Mouse (Mus musculus) adrenal gland, adult 18-20 months (tissue): ENCODE results near the gene Srebf1. TPM values are rescaled to one million over a fixed set of nuclear protein-coding genes. Genes with fewer than 3 reads are reported as not detected.

ENCODE experiments used
- DNase-seq, 2 experiments: peaks; one replicate each; pipeline ENCODE4 v3.0.0; 2021 to 2022; ENCODE audit warnings: low spot score in 2 of 2
- long read RNA-seq, 2 experiments: library from polyadenylated mRNA; stranded (forward); transcript quantifications; one replicate each; pipeline ENCODE4 v2.0.0; 2021
- total RNA-seq, 2 experiments: library from RNA; stranded (reverse); gene quantifications; 1 replicate in 1 of 2; 2 replicates in 1 of 2; pipeline ENCODE4 v1.2.3; 2021

The Srebf1 gene
- total RNA-seq: 100 to 1,000 TPM; 141 to 185 TPM
- long read RNA-seq, experiment 1, full-length matches to known transcripts: 37 of 190 reads
- long read RNA-seq, experiment 1, partial matches to known transcripts: 34 of 190 reads
- long read RNA-seq, experiment 1, other reads (novel, unspliced or antisense): 119 of 190 reads
- long read RNA-seq, experiment 2, full-length matches to known transcripts: 101 of 369 reads
- long read RNA-seq, experiment 2, partial matches to known transcripts: 130 of 369 reads
- long read RNA-seq, experiment 2, other reads (novel, unspliced or antisense): 138 of 369 reads

DNA sequence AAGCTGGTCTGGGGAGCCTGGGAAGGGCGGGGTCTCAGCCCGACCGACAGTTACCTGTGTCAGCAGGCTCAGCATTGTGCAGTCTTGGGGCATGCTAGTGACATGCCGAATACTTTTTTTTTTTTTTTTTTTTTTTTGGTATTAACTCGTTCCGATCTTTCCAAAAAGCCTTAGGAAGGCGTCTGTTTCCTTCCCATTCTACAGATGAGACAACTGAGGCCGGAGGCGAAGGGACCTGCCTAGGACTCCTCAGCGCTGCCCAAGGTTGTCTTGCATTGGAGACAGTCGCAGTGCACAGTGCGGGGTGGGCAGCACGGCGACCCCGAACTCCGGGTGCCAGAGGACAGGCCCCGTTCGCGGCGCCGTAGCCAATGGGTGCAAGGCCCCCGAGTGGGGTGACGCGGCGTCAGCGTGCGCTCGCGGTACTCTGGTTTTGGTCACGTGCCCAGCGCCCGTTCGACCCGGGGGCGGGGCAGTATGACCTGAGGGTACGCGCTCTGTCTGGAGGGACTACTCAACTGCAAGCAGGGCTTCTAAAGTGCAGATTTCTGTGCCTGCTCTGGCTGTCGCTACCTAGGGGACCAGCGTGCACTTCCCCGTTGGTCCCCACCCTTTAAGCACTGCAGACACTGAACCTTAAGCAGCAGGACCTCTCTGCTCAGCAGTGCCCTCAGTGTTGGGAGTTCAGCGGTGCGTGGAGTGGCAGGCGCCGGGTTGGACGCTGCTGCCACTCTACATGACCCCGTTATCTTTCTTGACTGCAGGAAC is at the start of gene Srebf1:
TSS of gene Srebf1 (minus strand) at position 113 of the 768 bp plus-strand sequence.
- DNase-seq: peak; percentile 80 to 84

DNA sequence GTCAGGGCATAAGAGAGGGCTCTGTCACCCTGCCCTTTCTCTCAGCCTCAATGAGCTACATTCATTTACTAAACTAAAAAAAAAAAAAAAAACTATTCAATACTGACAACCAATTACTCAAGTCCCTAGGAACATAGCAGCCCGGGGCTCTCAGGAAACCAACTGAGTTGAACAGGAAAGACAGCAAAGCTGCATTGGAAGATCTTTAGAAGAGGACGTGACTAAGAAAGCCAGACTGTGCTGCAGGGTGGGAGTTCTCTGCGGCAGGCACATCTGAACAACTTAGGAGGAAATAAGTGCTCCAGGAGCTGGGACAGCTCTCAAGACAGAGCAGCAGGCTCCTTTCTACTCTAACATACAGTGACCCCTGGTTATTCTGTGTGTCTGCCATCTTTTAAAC is 46.2 kb upstream of the Srebf1 start:
- DNase-seq: no peak

DNA sequence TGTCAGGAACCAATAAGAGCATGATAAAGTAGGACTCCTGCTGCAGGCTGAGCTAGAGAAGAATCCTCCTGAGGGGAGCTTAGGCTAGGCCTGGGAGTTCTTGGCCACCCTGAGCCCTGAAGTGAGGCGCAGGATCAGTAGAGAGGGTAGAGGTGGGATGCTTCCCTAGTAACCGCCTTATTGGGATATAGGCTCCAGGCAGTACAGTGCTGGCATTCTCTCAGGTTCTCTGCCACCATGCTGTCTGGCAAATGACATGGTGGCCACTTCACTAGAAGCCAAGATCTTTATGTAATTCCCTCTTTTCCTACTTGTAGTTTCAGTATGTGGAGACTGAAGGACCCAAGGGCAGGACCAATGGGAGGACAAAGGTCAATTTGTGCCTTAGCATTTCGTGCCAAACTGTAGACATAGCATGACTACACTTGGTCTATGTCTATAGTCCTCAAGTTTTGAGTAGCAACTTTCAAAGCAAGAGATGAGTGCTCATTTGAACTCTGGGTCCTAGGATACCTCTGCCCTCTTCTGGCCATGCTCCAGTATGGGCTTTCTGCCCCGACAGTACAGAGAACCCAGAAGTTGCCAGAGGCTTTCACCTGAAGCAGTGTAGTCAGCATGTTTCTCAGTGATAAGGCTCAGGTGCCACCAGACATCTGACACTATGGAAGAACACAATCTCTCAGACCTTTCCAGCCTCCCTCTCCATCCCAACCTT is 43.0 kb upstream of the Srebf1 start:
- no peak for DNase-seq

DNA sequence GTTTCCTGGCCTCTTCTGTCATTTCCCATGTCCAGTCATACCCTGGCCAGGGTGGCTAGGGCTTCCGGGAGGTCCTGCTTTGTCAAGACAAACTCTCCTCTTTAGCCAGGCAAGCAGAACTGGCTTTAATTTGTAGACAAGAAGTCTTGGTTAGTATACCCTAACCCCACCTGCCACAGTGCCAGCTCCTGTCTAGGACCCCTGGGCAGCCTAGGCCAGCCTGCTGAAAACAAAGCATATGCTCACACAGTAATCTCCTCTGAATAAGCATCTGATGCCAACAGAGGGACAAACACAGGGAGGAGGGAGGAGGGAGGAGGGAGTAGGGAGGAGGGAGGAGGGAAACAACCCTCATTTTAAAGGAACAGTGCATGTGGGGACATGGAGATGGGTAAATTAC is 42.3 kb upstream of the Srebf1 start:
- no peak for DNase-seq

DNA sequence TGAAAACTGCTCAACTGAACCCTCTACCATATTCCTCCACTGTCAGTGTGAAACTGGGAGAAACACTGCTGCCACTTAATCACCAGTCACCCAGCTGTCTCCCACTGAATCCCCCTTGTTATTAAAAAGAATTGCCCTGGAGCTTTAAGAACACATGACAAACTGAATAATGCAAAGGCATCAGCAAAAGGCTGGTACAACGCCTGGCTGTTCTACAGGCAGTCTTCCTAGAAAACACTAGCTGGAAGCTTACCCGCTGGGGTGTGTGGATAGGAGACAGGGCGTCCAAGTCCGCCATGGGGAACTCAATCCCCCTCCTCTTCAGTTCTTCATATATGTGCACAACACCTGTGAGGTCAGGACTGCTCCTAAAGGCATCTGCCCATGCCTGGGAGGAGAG is 40.0 kb upstream of the Srebf1 start:
- no peak for DNase-seq

DNA sequence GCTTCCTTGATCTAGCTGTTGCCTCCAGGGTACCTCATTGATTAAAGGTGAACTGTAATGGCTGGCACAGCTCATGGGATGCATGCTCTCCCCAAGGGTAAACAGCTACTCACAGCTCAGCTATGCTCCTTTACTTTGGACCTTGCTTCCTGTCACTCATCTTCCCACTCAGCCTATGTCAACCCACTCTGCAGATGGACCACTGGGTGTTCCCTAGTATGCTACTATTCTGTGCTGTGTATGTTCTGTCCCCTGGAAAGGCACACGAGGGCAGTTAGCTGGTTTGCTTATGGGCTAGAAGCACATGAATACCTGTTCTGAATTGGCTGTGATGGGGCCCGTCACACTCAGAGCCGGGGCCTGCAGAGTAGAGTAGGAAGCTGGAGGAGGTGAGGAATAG is 38.4 kb upstream of the Srebf1 start:
- no peak for DNase-seq

DNA sequence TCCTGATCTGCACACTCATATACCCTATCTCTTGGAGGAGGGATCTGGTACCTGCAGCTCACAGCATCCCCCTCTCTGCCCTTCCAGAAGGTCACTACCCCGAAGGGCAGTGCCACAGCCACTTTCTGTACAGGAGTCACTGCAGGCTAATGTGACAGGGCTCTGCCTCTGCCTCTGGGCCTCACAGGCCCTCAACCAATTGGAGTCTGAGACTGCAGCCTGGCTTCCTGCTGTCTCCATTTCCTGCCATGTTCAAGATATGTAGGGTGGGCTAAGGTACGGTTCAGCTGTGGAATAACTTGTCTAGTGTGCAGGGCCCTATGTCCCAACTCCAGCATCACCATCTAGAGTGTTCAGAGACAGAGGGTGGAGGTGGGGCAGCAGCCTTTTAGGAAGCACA is 35.3 kb upstream of the Srebf1 start:
- no peak for DNase-seq

DNA sequence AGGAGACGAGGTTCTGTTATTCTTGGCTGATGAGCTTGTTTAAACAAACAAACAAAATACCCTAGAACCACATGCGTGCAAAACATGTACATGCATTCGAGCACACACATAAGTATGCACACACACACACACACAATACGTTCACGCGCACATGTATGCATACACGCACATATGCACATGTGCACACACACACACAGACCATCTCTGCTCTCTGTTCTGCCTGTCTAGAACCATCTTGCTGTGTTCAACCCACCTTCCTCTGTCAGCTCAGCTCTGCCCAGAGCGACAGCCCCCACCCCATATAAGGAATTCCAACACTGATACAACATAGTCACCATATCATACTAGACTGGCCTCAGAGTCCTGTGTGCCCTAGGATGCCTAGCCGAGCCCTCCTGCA is 34.3 kb upstream of the Srebf1 start:
- no peak for DNase-seq

DNA sequence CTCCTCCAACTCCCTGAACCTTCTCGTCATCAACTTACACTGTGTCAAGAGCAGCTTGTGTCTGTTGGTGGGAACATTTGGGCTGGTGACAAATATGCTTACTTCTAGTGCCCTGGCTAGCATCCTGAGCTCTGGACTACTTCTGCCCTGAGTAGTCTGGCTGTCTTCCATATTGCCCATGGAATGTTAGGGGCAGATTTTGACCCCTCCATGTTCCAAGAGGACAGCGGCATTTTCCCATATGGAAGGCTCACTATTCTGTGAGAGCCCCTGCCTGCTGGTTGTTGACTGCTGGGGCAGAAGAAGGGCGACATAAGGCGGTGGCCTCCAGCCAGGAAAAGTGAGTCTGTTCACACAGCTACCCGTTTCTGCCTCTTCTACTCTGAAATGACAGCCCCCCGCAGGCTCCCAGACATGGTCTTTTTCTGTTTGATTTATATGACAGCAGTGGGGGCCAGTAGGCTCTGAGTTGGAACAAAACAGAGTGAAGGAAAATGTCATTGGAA is 33.8 kb upstream of the Srebf1 start:
- DNase-seq: no peak

DNA sequence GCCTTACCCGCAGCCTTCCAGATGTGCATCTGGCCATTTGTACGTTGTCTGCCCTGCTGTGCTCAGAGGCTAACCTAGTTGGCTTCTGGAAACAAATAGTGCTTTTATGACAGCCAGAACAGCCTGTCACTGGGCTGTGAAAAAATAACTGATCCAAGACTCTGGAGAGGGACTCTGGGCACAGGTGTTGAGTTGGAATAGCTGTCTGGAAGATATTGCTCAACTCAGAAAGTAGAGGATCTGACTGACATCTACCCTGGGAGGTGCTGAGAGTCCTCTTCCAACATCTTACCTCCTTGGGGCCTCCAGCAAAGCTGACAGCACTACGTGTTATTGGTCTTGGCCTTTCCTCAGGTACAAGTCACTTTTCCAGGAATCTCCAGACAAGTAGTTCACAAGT is 33.3 kb upstream of the Srebf1 start:
- no peak for DNase-seq

DNA sequence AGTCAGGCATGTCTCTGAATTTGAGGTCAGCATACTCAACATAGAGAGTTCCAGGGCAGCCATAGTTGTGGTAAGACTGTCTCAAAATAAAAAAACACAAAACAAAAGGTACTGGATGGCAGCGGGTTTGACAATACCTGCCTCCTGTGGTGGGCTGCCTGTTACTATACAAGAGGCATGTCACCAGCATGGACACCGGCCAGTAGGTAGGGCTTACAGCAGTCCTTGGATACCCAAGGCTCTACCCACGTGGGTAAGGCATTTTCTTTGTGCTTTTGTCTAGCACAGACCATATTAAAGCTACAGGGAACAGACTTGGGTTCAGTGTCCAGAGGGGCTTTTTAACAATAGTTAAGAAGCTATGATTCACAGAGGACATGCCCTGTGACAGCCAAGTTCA is 32.8 kb upstream of the Srebf1 start:
- no peak for DNase-seq

DNA sequence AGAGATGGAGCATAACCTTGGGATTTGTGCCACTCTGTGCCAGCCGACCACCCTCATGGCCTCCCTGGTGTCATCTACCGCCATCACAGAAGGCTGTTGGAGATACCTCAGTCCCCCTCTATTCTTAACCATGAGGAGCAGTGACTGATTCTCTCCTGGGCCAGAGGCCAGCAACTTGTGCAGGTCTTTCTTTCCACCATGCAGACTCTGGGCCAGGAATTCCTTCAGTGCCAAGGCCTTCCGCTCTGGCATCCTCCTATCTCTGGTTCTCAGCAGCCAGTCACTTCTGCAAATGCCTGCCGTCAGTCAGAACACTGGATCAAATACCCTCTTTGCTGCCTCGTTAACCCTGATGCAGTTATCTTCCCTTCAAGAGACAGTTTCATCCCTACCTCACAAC is 31.9 kb upstream of the Srebf1 start:
- DNase-seq: no peak

DNA sequence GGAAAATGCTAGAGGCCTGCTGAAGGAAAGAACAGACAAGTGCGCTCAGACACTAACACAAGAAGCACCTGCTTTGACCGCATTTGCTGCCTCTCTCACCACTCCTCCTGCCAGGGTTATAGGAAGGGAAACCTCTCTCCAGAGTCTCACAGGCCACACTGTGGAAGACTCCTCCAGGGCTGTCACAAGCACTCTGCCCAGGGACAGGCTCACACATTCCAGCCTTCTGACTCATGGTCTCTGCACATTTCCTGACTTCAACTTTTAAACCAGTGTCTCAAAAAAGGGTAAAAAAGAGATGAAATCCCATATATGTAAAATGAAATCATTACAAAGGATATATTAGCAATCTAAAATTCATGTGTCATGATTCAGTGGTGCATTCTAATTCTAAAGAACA is 31.2 kb upstream of the Srebf1 start:
- peak in 1 of 2 experiments; percentile 42 for DNase-seq

DNA sequence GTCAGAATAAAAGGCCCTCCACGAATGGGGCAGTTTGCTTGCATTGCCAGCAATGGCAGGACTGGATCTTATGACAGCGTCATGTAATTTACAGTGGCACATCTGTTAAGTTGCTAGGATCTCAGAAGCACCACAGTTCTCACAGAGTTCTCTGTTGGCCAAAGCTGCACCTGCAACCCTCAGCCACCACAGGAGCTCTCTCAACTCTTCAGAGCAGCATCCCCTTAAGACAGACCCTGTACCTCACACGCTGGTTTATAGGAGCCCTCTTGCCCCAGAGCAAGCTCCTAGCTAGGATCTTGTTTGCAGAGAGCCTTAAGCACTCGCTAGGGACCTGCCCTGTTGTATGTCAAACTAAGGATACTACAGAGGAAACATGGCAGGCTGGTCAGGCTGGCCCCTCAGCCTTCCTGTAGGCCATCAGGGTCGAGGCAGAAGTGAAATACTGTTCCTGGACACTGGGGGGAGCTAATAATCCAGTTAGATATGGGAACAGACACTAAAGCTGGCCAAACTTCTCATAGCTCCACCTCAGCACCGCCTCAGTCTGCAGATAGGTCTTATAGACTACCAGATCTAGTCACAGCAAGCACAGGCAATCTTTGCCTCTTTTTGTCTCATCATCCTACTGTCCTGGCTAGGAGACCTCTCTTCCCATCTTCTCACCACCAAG is 28.7 kb upstream of the Srebf1 start:
- DNase-seq: peak; percentile 36 to 59

DNA sequence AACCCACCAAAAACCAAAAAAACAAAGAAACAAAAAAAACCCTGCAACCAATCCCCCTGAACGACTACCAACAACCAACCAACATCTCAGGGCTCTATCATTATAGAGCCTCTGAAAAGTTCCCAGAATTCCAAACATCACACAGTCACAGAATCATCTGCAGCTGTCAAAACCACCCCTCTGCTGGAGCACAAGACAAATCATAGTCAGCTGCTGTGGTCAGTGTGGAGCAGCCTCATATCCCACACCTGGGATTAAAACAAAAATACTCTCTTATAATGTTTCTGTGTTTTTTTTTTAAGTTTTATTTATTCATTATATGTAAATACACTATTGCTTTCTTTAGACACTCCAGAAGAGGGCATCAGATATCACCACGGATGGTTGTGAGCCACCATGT is 27.5 kb upstream of the Srebf1 start:
- DNase-seq: no peak

DNA sequence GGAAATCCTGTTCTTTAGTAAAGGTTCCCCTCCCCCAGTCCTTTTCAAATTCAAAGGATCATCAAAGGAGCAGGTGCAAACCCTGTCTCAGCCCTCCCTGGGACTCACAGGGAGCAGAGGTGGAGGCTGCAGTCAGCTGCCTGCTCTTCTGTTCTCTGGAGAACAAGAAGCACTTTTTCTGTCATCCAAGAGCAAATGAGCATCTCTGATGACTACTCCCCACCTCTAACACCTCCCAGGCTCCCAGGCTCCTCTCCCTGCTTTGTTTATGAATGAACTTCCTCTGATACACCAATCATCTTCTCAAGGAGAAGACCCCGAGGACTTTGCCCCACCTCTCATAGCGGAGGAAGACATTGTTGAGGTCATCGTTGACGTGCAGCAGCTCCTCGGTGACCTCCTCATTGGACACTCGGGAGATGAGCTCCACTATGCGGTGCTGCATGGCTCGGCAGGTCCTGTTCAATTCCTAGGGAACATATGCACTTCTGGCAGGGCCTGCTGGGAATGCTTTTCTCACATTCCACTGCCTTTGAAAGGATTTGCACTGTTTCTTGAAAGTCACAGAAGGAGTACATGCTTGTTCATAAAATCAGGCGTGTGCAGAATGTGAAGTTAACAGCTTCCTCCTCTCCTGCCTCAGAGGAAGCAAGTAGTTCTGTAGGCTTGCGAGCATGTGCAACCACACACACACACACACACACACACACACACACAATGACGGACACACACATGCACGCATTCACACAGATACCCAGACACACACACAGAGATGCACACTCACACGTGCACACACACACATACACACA is 26.4 kb upstream of the Srebf1 start:
- DNase-seq: no peak

DNA sequence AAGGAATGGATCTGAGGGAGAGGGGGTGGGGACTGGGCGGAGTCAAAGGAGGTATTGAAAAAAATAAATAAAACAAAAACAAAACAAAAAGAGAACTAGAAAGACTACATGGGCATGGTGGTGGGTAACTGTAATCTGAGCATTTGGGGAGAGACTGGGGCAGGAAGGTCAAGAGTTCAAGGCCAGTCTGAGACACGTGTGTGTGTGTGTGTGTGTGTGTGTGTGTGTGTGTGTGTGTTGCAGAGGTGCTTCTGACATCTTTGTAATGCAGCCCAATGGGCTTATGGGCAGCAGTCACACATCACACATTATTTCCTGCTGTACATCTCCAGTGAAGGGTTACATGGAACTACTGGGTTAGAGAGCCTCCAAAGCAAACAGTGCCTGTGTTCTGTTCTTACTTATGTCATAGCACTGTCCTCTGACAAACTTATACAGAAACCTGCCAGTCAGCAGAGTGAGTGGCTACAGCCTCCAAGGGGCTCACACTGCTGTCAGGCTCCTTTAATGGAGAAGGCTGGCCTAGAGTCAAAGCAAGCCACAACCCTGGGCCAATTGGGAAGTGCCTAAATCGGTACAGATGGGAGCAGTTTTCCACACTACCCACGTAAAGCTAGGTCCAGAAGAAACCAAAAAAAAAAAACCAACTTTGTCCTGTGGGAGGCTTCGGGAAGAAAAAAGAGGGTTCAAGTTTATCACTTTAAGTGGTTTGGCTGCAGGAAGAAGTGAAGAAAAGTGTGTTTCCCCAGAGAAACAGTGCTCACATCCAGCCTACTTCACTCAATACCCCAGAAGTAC is 25.6 kb upstream of the Srebf1 start:
- DNase-seq: no peak

DNA sequence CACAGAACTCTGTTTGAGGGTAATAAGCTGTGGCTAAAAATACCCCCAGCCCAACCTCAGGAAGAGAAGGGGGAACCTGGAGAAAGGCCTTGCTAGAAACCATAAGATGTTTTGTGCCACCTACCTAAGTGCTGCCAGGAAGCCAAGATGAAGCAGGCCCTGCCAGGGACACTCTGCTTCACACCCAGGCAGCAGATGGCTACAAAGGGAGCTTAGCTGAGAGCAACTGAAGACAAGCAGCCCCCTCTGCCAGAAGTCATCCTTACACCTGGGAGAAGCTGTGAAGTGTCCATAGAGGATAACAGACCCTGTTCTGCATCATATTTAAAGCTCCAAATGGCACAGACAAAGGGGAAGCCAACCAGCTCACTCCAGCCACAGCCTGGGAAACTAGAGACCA is 23.7 kb upstream of the Srebf1 start:
- DNase-seq: no peak

DNA sequence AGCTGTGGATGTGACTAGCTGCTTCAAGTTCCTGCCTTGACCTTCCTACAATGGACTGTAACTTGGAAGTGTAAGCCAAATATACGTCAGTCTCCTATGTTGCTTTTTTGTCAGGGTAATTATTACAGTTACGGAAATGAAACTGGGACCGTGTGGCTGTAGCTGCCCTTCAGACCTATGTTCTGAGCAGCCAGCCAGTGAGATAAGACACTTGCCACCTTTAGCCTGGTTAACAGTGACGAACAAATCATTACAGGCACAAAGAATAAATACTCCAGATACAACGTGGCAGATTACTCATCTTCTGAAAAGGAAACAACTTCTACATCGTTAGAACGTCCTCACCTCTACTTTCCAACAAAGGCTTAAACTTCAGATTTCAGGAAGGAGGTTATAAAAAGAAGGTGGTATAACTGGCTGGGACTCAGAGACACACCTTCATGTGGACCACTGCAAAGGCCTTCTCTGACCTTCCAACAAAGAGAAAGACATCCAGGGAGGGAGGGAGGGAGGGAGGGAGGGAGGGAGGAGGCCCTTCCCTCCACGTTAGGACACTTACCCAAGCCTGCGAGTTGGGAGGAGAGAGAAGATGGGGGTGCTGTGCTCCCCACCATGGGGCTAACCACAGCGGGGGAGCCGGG is 22.2 kb upstream of the Srebf1 start:
- no peak for DNase-seq
